Mouse (Mus musculus): ENCODE measurements around the gene Sh3d21.
"Not testable (repeated sequence)": the region's sequence is repeated elsewhere in the genome, so short reads cannot be mapped to it uniquely, and the experiment has no call there.

Sh3d21 gene

DNA sequence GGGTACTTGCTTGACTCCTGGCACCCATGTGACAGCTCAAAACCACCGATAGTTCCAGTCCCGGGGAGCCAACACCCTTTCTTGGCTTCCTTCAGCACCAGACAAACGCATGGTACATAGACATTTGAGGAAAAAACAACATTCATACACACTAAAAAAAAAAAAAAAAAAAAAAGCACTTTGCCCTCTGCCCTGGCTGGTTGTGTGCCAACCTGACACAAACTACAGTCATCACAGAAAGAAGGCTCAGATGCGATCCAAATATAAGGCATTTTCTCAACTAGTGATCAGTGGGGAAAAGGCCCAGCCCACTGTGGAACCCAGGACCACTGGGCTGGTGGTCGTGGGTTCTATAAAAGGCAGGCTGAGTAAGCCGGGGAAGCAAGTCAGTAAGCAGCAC lies 5.6 kb upstream of the Sh3d21 start:
- DNase-seq (ENCODE audit: low read depth, low spot score), result no peak

GRCm38 (mm10) chr4:126166084-126166483 lies 2.8 kb upstream of the Sh3d21 start:
- DNase-seq (ENCODE audit: low read depth, low spot score), result no peak

DNA sequence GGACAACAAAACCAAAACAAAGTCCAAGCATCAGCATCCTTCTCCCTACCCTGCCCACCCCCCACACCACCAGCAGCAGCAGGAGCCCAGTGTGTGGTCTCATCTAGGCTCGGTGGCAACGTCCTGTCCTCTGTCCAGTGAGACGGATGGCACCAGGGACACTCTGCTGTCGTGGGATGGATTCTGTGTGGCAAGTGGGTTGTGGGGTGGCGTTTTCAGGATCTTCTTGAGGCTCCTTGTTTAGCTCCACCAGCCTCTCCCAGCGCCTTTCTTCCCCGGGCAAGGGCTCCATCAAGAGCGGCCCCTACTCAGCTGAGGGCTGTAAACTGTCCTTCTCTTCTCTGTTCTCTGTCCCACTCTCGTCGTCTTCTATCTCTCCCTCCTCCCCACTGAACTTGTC lies 1.8 kb upstream of the Sh3d21 start:
- not testable (repeated sequence) for DNase-seq (ENCODE audit: low read depth, low spot score)

GRCm38 (mm10) chr4:126163685-126164084 lies 394 bp upstream of the Sh3d21 start:
- DNase-seq (ENCODE audit: low read depth, low spot score), result no peak

DNA sequence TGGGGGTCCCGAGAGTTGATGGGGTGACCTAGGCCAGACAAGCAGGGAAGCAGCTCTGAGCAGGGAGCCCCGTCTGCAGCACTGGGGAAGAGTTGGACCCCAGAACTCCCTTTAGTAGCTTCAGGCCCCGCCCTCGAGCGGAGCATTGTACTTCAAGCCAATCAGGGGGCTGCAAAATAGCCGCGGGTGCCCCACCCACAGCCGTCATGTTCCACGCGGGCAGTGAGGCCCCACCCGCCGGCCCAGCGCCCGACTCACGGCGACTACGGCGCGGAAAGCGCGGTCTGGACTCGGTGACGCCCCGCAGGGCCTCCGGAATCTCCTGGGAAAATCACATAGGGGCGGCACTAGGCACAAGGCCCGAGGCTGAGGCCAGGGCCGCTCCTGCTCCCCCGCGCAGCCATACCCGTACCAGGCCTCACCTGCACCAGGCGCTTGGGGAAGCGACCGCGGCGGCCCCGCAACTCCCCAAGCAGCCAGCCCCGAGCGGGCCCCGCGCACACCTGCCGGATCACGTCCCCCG lies 686 bp downstream of the Sh3d21 start:
- DNase-seq (ENCODE audit: low read depth, low spot score), result peak; percentile 93

DNA sequence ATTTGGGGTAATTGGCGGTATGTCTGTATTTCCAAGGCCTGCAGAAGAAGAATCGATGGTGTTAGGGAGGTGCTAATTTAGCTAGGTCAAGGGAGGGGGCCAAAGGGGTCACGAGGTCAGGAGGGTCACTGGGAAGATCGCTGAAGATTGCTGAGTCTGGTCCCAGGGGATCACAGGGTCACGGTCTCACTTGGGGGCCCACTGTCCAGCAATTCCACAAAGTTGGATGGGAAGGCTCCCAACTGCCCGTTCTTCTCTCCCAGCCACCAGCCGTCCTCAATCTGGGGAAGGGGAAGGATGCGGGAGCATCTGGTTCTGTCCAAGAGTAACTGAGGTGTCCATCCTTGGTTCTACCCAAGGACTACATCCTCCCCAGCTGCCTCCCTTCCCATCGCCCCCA lies 1.3 kb downstream of the Sh3d21 start:
- DNase-seq (ENCODE audit: low read depth, low spot score), result no peak

DNA sequence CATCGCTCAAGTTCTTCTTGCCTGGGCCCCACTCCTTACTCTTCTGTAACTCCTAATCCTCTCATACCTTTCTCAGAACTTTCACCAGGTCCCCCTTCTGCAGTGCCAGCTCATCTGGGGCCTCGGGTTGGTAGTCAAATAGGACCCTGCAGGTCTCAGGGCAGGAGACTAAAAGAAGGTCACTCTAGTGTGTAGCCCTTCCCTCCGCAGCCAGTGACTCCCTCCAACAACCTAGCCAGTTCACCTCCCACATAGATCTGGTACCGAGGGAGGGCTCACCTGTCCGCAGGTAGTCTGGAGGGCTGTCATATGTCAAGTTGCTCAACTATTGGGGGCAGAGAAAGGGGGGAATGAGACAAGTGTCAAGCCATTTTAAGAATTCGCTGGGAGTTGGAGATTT lies 1.8 kb downstream of the Sh3d21 start:
- no peak for DNase-seq (ENCODE audit: low read depth, low spot score)

GRCm38 (mm10) chr4:126160981-126161380 lies 2.3 kb downstream of the Sh3d21 start:
- no peak for DNase-seq (ENCODE audit: low read depth, low spot score)

GRCm38 (mm10) chr4:126159455-126159854 lies 3.8 kb downstream of the Sh3d21 start:
- no peak for DNase-seq (ENCODE audit: low read depth, low spot score)

DNA sequence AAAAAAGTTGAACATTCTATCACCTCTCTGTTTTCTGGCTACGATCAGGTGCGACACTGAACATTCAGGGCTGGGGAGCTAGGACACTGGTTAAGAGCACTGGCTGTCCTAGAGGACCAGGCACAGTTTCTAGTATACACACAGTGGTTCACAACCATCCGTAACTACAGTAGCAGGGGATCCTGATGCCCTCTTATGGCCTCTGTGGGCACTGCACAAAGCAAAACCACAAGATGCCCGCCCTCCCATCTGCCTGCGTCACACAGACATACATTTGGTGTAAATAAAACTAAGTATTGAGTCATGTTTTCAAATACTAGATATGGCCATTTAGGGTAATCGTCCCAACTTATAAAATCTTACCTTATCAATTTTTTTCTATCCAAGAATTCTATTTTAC lies 5.7 kb downstream of the Sh3d21 start:
- peak; percentile 72 for DNase-seq (ENCODE audit: low read depth, low spot score)

DNA sequence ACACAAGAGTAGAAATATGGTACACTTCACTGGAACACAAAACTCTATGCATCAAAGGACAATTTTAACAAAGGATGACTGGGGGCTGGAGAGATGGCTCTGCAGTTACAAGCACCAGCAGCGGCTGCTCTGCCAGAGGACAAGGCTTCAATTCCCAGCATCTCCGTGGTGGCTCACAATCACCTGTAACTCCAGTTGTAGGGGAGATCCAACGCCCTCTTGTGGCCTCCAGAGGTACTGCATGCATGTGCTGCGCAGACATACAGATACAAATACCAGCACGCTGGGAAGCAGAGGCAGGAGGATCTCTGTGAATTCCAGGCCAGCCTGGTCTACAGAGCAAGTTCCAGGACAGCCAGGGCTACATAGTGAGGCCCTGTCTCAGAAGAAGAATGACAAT lies 6.7 kb downstream of the Sh3d21 start:
- DNase-seq (ENCODE audit: low read depth, low spot score), result peak; percentile 88

DNA sequence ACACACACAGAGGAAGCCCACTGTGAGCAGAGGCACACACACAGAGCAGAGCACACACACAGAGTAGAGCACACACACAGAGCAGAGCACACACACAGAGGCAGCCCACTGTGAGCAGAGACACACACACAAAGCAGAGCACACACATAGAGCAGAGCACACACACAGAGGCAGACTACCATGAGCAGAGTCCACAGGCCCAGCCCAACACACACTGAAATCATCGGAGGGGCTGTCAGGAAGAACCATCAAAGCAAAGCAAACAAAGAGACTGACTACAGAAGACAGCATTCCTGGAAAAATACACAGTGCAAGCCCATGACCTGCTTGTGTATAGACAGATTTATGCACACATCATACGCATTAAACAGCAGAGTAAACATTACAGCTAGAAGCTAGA lies 7.4 kb downstream of the Sh3d21 start:
- DNase-seq (ENCODE audit: low read depth, low spot score), result no peak

DNA sequence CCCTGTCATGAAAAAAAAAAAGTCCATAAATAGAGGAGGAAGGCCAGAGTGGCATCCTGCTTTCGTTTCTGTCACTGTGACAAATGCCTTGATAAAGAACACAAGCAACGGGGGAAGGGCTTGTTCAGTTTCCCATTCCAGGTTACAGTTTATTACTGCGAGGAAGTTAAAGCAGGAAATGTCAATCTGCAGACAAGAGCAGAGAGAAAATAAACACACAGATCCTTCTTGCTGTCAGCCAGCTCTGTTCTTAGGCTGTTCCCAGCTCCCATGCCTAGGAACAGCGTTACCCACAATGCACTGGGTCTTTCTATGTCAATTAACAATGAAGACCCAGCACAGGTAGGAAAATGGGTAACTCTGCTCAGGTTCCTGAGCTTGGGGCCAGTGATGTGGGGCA lies 8.1 kb downstream of the Sh3d21 start:
- DNase-seq (ENCODE audit: low read depth, low spot score), result no peak

- DNase-seq (ENCODE audit: low read depth, low spot score), result no peak
These were observed 10.4 kb downstream of the Sh3d21 start for GRCm38 (mm10) chr4:126152864-126153263.

- DNase-seq (ENCODE audit: low read depth, low spot score), result no peak
These were observed 11.4 kb downstream of the Sh3d21 start for GRCm38 (mm10) chr4:126151701-126152440.

- DNase-seq (ENCODE audit: low read depth, low spot score), result no peak
These were observed 12.4 kb downstream of the Sh3d21 start for GRCm38 (mm10) chr4:126150949-126151320.

DNA sequence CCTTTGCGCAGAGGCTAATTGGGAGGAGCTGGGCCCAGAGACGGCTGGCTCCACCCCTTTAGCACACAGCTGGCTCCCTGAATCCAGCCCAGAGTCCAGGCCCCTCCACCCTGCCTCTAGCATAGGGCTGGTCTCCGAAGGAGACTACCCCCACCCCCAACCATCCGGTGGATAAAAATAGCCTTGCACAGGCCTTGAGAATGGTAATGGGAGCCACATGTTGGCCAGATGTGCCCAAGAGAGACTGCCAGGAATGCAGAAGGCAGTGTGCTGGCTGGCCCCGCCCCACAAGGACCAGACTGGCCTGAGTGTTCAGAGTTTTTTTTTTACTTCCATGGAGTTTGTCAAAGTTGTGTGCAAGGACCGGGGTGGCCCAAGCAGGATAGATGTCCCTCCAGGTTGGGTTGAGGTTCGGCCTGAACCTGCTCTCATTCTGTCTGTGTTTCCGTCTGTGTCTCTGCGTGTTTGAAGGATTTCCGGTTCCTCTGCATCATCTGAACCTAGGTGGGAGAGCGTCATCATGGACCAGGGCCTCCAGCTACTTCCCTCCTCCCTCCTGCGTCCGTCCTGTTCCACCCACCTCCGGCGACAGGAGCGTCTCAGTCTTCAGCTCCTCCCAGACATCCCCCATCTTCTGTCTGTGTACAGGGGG lies 12.9 kb downstream of the Sh3d21 start:
- peak; percentile 96 for DNase-seq (ENCODE audit: low read depth, low spot score)

GRCm38 (mm10) chr4:126149798-126150197 lies 13.5 kb downstream of the Sh3d21 start:
- peak; percentile 49 for DNase-seq (ENCODE audit: low read depth, low spot score)

DNA sequence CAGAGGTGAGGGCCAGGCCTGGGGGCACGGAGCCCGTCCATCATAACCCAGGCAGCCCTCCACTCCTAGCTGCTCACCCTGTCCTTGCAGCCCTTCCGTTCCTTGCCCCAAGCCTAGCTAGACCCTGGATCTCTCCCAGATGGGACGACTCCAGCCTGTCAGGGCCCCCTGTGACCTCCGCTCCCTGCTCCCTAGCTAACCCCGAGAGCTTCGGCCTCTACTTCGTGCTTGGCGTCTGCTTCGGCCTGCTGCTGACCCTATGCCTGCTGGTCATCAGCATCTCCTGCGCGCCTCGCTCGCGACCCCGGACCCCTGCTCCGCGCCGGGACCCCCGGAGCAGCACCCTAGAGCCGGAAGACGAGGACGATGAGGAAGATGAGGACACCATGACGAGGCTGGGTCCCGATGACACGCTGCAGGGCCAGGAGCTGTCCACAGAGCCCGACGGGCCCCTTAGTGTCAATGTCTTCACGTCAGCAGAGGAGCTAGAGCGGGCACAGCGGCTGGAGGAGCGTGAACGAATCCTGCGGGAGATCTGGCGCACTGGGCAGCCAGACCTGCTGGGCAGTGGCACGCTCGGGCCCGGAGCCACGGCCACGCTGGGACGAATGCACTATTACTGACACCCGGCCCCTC lies 14.1 kb downstream of the Sh3d21 start:
- DNase-seq (ENCODE audit: low read depth, low spot score), result no peak

GRCm38 (mm10) chr4:126148161-126148961 lies 14.9 kb downstream of the Sh3d21 start:
- peak; percentile 94 for DNase-seq (ENCODE audit: low read depth, low spot score)

DNA sequence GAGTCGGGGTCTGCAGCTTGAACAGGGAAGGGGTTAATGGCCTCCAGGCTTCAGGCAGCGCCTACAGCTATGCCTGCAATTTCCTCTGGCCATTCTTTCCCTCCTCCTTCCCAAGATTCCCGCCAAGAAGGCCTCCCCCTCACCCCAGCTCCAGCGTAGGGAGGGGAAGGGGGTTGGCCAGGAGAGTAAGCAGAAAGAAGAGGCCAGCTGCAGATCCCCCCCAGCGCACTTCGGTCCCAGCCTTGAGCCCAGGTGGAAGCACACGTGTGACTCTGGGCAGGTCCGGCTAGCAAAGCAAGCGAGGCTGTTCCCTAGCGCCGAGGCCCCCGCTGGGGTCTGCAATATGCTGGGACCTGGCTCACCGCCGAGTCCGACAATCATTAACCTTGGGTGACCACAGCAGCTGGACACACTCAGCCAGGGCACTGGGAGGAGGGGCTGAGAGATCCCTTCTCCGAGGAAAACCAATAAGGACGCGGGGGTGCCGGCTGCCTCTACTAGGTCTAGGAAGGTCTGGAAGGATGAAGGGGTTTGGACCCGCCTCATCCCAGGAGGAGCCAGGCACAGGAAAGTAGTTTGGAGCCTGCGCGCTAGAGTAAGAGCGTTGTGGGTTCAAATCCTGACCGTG lies 15.6 kb downstream of the Sh3d21 start, which contains the start of gene Eva1b:
TSS of gene Eva1b (plus strand) at position 212 of the 628 bp plus-strand sequence.
- peak; percentile 79 for DNase-seq (ENCODE audit: low read depth, low spot score)
